Mouse (Mus musculus): ENCODE measurements at regions not wholly inside any gene's neighbourhood (a gene's known extent, or its start where the extent isn't known, plus 50 kb on each side); places are given as distances from the start of the nearest gene placed in this dataset.
A peak's percentile ranks its signal among the peaks of the same experiment; 100 is the strongest.

- TF ChIP-seq EP300 (IDR thresholded peaks at IDR 0.05; ENCODE audit: low read length) (peak; percentile 97), MEF2A (IDR thresholded peaks at IDR 0.05; ENCODE audit: borderline replicate concordance, low read depth, low read length) (peak; percentile 85), GABPA (IDR thresholded peaks at IDR 0.05; ENCODE audit: insufficient replicate concordance, low read depth, low read length) (no peak), CTCF (conservative IDR thresholded peaks at IDR 0.05 in 1 of 2, IDR thresholded peaks at IDR 0.05 in 1 of 2; ENCODE audit: low read depth in 2 of 2, low read length in 2 of 2) (no peak), KAT2A (IDR thresholded peaks at IDR 0.05; ENCODE audit: insufficient replicate concordance, low read length) (no peak), POLR2A (IDR thresholded peaks at IDR 0.05; ENCODE audit: low read depth, low read length) (no peak), NELFE (IDR thresholded peaks at IDR 0.05; ENCODE audit: low read depth, low read length) (no peak), HCFC1 (IDR thresholded peaks at IDR 0.05; ENCODE audit: low read depth, low read length) (0 out of 2 replicates have a peak, but pooled peaks have one; percentile 26), JUND (conservative IDR thresholded peaks at IDR 0.05; ENCODE audit: low read depth, low read length) (peak; percentile 64; the same call in 1 of the 2 replicates), MAFK (IDR thresholded peaks at IDR 0.05; ENCODE audit: insufficient replicate concordance, low read length) (no peak)
Observed at GRCm38 (mm10) chr16:29847734-29848133, 216.4 kb upstream of the Hes1 start.

Measured in CH12.LX (cell line).